Mouse (Mus musculus): ENCODE data around the gene Rinl. TPM values are rescaled to one million over a fixed set of nuclear protein-coding genes. Genes with fewer than 3 reads are reported as not detected.

The Rinl gene
- polyA plus RNA-seq, 1 experiment = 1.1 TPM

GRCm38 (mm10) chr7:28780857-28781256 is 7.9 kb upstream of the Rinl start:
- H3K4me3 ChIP-seq (ENCODE audit: control insufficient read depth, low read depth, low read length) = no peak overlapping the region
- TF ChIP-seq POLR2A (IDR thresholded peaks at IDR 0.05; ENCODE audit: control insufficient read depth, low read depth, low read length) = no peak
- TF ChIP-seq CTCF (IDR thresholded peaks at IDR 0.05; ENCODE audit: control insufficient read depth, insufficient read depth, insufficient replicate concordance, low read depth, low read length) = no peak
- H3K4me1 ChIP-seq (ENCODE audit: control insufficient read depth, insufficient read depth, low read length) = no peaks in the 10 kb centered on the region; the same call in 1 of the 2 replicates
- no peak overlapping the region for H3K27ac ChIP-seq (ENCODE audit: control insufficient read depth, insufficient read depth, low read depth, low read length)
- peaks cover 5% of the 10 kb centered on the region for H3K36me3 ChIP-seq (ENCODE audit: control insufficient read depth, insufficient read depth, low read length)
- no peaks in the 10 kb centered on the region for H3K27me3 ChIP-seq (ENCODE audit: control insufficient read depth, insufficient read depth, low read length)

- peaks cover 5% of the 10 kb centered on the region for H3K36me3 ChIP-seq (ENCODE audit: control insufficient read depth, insufficient read depth, low read length)
Observed at GRCm38 (mm10) chr7:28781261-28781663, 7.5 kb upstream of the Rinl start.

GRCm38 (mm10) chr7:28785161-28785560 is 3.6 kb upstream of the Rinl start:
- Histone ChIP-seq H3K27ac (ENCODE audit: control insufficient read depth, insufficient read depth, low read depth, low read length) (no peak overlapping the region), H3K4me3 (ENCODE audit: control insufficient read depth, low read depth, low read length) (no peak overlapping the region), H3K36me3 (ENCODE audit: control insufficient read depth, insufficient read depth, low read length) (no peaks in the 10 kb centered on the region; the same call in none of the 2 replicates), H3K27me3 (ENCODE audit: control insufficient read depth, insufficient read depth, low read length) (no peaks in the 10 kb centered on the region), H3K4me1 (ENCODE audit: control insufficient read depth, insufficient read depth, low read length) (no peaks in the 10 kb centered on the region)
- TF ChIP-seq POLR2A (IDR thresholded peaks at IDR 0.05; ENCODE audit: control insufficient read depth, low read depth, low read length) = no peak
- no peak for TF ChIP-seq CTCF (IDR thresholded peaks at IDR 0.05; ENCODE audit: control insufficient read depth, insufficient read depth, insufficient replicate concordance, low read depth, low read length)

More at GRCm38 (mm10) chr7:28781261-28781663, 7.5 kb upstream of the Rinl start:
- H3K4me3 ChIP-seq (ENCODE audit: control insufficient read depth, low read depth, low read length) = no peak overlapping the region
- H3K4me1 ChIP-seq (ENCODE audit: control insufficient read depth, insufficient read depth, low read length) = no peaks in the 10 kb centered on the region; the same call in 1 of the 2 replicates
- TF ChIP-seq CTCF (IDR thresholded peaks at IDR 0.05; ENCODE audit: control insufficient read depth, insufficient read depth, insufficient replicate concordance, low read depth, low read length) (no peak), POLR2A (IDR thresholded peaks at IDR 0.05; ENCODE audit: control insufficient read depth, low read depth, low read length) (no peak)
- H3K27me3 ChIP-seq (ENCODE audit: control insufficient read depth, insufficient read depth, low read length) = no peaks in the 10 kb centered on the region
- H3K27ac ChIP-seq (ENCODE audit: control insufficient read depth, insufficient read depth, low read depth, low read length) = no peak overlapping the region

- Histone ChIP-seq H3K27ac (ENCODE audit: control insufficient read depth, insufficient read depth, low read depth, low read length) (no peak overlapping the region), H3K4me1 (ENCODE audit: control insufficient read depth, insufficient read depth, low read length) (no peaks in the 10 kb centered on the region; the same call in 1 of the 2 replicates), H3K27me3 (ENCODE audit: control insufficient read depth, insufficient read depth, low read length) (no peaks in the 10 kb centered on the region), H3K4me3 (ENCODE audit: control insufficient read depth, low read depth, low read length) (no peak overlapping the region), H3K36me3 (ENCODE audit: control insufficient read depth, insufficient read depth, low read length) (no peaks in the 10 kb centered on the region; the same call in 1 of the 2 replicates)
- TF ChIP-seq CTCF (IDR thresholded peaks at IDR 0.05; ENCODE audit: control insufficient read depth, insufficient read depth, insufficient replicate concordance, low read depth, low read length) = no peak
- no peak for TF ChIP-seq POLR2A (IDR thresholded peaks at IDR 0.05; ENCODE audit: control insufficient read depth, low read depth, low read length)
Observed at GRCm38 (mm10) chr7:28787884-28788283, 885 bp upstream of the Rinl start.

- H3K27me3 ChIP-seq (ENCODE audit: control insufficient read depth, insufficient read depth, low read length) = no peaks in the 10 kb centered on the region
- TF ChIP-seq CTCF (IDR thresholded peaks at IDR 0.05; ENCODE audit: control insufficient read depth, insufficient read depth, insufficient replicate concordance, low read depth, low read length) (no peak), POLR2A (IDR thresholded peaks at IDR 0.05; ENCODE audit: control insufficient read depth, low read depth, low read length) (no peak)
- H3K4me3 ChIP-seq (ENCODE audit: control insufficient read depth, low read depth, low read length) = no peak overlapping the region
- H3K4me1 ChIP-seq (ENCODE audit: control insufficient read depth, insufficient read depth, low read length) = no peaks in the 10 kb centered on the region; the same call in 1 of the 2 replicates
- H3K36me3 ChIP-seq (ENCODE audit: control insufficient read depth, insufficient read depth, low read length) = no peaks in the 10 kb centered on the region
- no peak overlapping the region for H3K27ac ChIP-seq (ENCODE audit: control insufficient read depth, insufficient read depth, low read depth, low read length)
Observed at GRCm38 (mm10) chr7:28789235-28789634, 466 bp downstream of the Rinl start.

- Histone ChIP-seq H3K36me3 (ENCODE audit: control insufficient read depth, insufficient read depth, low read length) (no peaks in the 10 kb centered on the region), H3K4me1 (ENCODE audit: control insufficient read depth, insufficient read depth, low read length) (no peaks in the 10 kb centered on the region; the same call in 1 of the 2 replicates), H3K4me3 (ENCODE audit: control insufficient read depth, low read depth, low read length) (no peak overlapping the region), H3K27me3 (ENCODE audit: control insufficient read depth, insufficient read depth, low read length) (no peaks in the 10 kb centered on the region), H3K27ac (ENCODE audit: control insufficient read depth, insufficient read depth, low read depth, low read length) (no peak overlapping the region)
- TF ChIP-seq CTCF (IDR thresholded peaks at IDR 0.05; ENCODE audit: control insufficient read depth, insufficient read depth, insufficient replicate concordance, low read depth, low read length) (no peak), POLR2A (IDR thresholded peaks at IDR 0.05; ENCODE audit: control insufficient read depth, low read depth, low read length) (no peak)
Observed at GRCm38 (mm10) chr7:28790066-28790806, 1.5 kb downstream of the Rinl start.

- TF ChIP-seq CTCF (IDR thresholded peaks at IDR 0.05; ENCODE audit: control insufficient read depth, insufficient read depth, insufficient replicate concordance, low read depth, low read length) = no peak
- TF ChIP-seq POLR2A (IDR thresholded peaks at IDR 0.05; ENCODE audit: control insufficient read depth, low read depth, low read length) = no peak
- H3K4me3 ChIP-seq (ENCODE audit: control insufficient read depth, low read depth, low read length) = no peak overlapping the region
- H3K27ac ChIP-seq (ENCODE audit: control insufficient read depth, insufficient read depth, low read depth, low read length) = no peak overlapping the region
- peaks cover 13% of the 10 kb centered on the region for H3K4me1 ChIP-seq (ENCODE audit: control insufficient read depth, insufficient read depth, low read length)
- no peaks in the 10 kb centered on the region for H3K27me3 ChIP-seq (ENCODE audit: control insufficient read depth, insufficient read depth, low read length)
- no peaks in the 10 kb centered on the region for H3K36me3 ChIP-seq (ENCODE audit: control insufficient read depth, insufficient read depth, low read length)
Observed at GRCm38 (mm10) chr7:28791706-28792105, 2.9 kb downstream of the Rinl start.

All from testis, adult 2 months (tissue).